ENCODE assay signal across 8 mouse cellular contexts in the genomic region with DNA sequence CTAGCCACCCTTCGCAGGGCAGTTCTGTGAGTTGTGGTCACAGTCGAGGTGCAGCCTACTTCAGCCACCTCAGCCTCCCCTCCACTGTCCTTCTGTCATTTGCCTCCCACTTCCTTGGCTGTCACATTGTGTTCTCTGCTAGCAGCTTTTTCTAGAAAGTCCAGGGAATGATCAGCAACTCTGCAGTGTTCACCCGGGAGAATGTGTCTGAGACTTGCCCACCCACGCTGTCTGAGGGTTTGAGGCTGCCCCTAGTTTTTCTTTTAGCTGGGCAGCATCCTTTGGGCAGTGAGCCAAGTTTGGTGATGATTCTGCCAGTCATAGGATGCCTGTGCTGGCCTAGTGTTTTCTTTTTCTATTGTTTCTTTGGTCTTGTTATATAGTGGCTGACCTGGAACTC. TPM values are rescaled to one million over a fixed set of nuclear protein-coding genes. Genes with fewer than 3 reads are reported as not detected.
DNase-seq lines count a peak whose midpoint lies in the region; ATAC-seq and TF ChIP-seq lines count a peak whose summit lies in the region.

No protein-coding gene starts in this region.

- DNase-seq in kidney, adult 2 months: no peak
- no peak for DNase-seq in kidney, postnatal 10 days
- DNase-seq in G1E (ENCODE audit: low spot score): no peak
- DNase-seq in urinary bladder, postnatal 36 days (ENCODE audit: low spot score in 2 of 2): no peak
- DNase-seq in thymus, postnatal 10 days (ENCODE audit: low spot score in 2 of 2): no peak

- ATAC-seq in G1E (ENCODE audit: extremely low read depth, insufficient number of reproducible peaks, low FRiP score, poor library complexity, severe bottlenecking): no peak
- ATAC-seq in limb, embryonic 12.5 days (ENCODE audit: insufficient number of reproducible peaks, insufficient read depth, low FRiP score, low TSS enrichment, low read depth): no peak
- ATAC-seq in stomach, embryonic 15.5 days (ENCODE audit: insufficient read depth, low FRiP score, low read depth): no peak

- H3K4me1 ChIP-seq in kidney, adult 2 months (ENCODE audit: control insufficient read depth, insufficient read depth, low read length): peaks cover 47% of the 10 kb centered on the region
- H3K4me1 ChIP-seq in G1E (ENCODE audit: insufficient read depth, low read depth, low read length): peaks cover 76% of the 10 kb centered on the region
- peaks cover 19% of the 10 kb centered on the region for H3K4me1 ChIP-seq in embryonic fibroblast, embryonic 13.5 days (ENCODE audit: control insufficient read depth, insufficient read depth, low read length)
- peaks cover 28% of the 10 kb centered on the region for H3K4me1 ChIP-seq in limb, embryonic 12.5 days (replicated peaks)
- peaks cover 41% of the 10 kb centered on the region for H3K4me1 ChIP-seq in stomach, embryonic 15.5 days

- H3K27ac ChIP-seq in kidney, adult 2 months (ENCODE audit: insufficient read depth, low read depth, low read length): peak overlapping the region; percentile 24; the same call in 1 of the 2 replicates
- H3K27ac ChIP-seq in embryonic fibroblast, embryonic 13.5 days (ENCODE audit: insufficient read depth, low read length): no peak overlapping the region
- no peak overlapping the region for H3K27ac ChIP-seq in limb, embryonic 12.5 days
- no peak overlapping the region for H3K27ac ChIP-seq in stomach, embryonic 15.5 days

- H3K9ac ChIP-seq in limb, embryonic 12.5 days (replicated peaks): peak overlapping the region; percentile 37; the same call in 1 of the 2 replicates
- no peak overlapping the region for H3K9ac ChIP-seq in stomach, embryonic 15.5 days

- H3K27me3 ChIP-seq in kidney, adult 2 months (replicated peaks; ENCODE audit: control insufficient read depth, insufficient read depth, low read length): no peaks in the 10 kb centered on the region
- no peaks in the 10 kb centered on the region for H3K27me3 ChIP-seq in G1E (ENCODE audit: insufficient read depth, low read length)
- no peaks in the 10 kb centered on the region for H3K27me3 ChIP-seq in limb, embryonic 12.5 days
- H3K27me3 ChIP-seq in stomach, embryonic 15.5 days (replicated peaks): no peaks in the 10 kb centered on the region

- no peaks in the 10 kb centered on the region for H3K36me3 ChIP-seq in kidney, adult 2 months (ENCODE audit: control insufficient read depth, insufficient read depth, low read length)
- peaks cover 57% of the 10 kb centered on the region for H3K36me3 ChIP-seq in G1E (replicated peaks)
- H3K36me3 ChIP-seq in limb, embryonic 12.5 days: no peaks in the 10 kb centered on the region
- H3K36me3 ChIP-seq in stomach, embryonic 15.5 days: no peaks in the 10 kb centered on the region

- 37% methylated on average over 4 of the region's 4 CpGs for WGBS in kidney, adult 2 months
- 78% methylated on average over 4 of the region's 4 CpGs for WGBS in limb, embryonic 12.5 days
- 68% methylated on average over 4 of the region's 4 CpGs for WGBS in stomach, embryonic 15.5 days

- H3K4me3 ChIP-seq in kidney, adult 2 months (ENCODE audit: insufficient read depth, low read depth, low read length): 0 out of 2 replicates have a peak overlapping the region, but pooled peaks have one; percentile 5
- H3K4me3 ChIP-seq in G1E (ENCODE audit: low read depth, low read length): peak overlapping the region; percentile 92; the same call in 1 of the 2 replicates
- H3K4me3 ChIP-seq in embryonic fibroblast, embryonic 13.5 days (ENCODE audit: insufficient read depth, low read length): peak overlapping the region; percentile 98
- H3K4me3 ChIP-seq in limb, embryonic 12.5 days (replicated peaks): peak overlapping the region; percentile 99; the same call in 1 of the 2 replicates
- H3K4me3 ChIP-seq in stomach, embryonic 15.5 days (replicated peaks): 0 out of 2 replicates have a peak overlapping the region, but pooled peaks have one; percentile 1

- TF ChIP-seq POLR2A in kidney, adult 2 months (IDR thresholded peaks at IDR 0.05; ENCODE audit: low read depth, low read length): no peak
- no peak for TF ChIP-seq POLR2A in embryonic fibroblast, embryonic 13.5 days (IDR thresholded peaks at IDR 0.05; ENCODE audit: low read depth, low read length)

- TF ChIP-seq CTCF in kidney, adult 2 months (conservative IDR thresholded peaks at IDR 0.05; ENCODE audit: insufficient read depth, insufficient read length, low read depth, low read length): no peak
- TF ChIP-seq CTCF in G1E (IDR thresholded peaks at IDR 0.05; ENCODE audit: low read depth, low read length): no peak
- no peak for TF ChIP-seq CTCF in embryonic fibroblast, embryonic 13.5 days (IDR thresholded peaks at IDR 0.05; ENCODE audit: borderline replicate concordance, insufficient read depth, low read length)

- H3K4me2 ChIP-seq in limb, embryonic 12.5 days: peak overlapping the region; percentile 97
- H3K4me2 ChIP-seq in stomach, embryonic 15.5 days: peak overlapping the region; percentile 84

- H3K9me3 ChIP-seq in G1E (replicated peaks): no peaks in the 10 kb centered on the region
- H3K9me3 ChIP-seq in limb, embryonic 12.5 days: no peaks in the 10 kb centered on the region
- H3K9me3 ChIP-seq in stomach, embryonic 15.5 days: no peaks in the 10 kb centered on the region

RNA-seq across cellular contexts. Expression of a gene that starts 2.0 kb away (rescaled TPM):
- 18.4 and 19.5 TPM in 2 replicates for polyA plus RNA-seq in kidney, adult 2 months (2012; rRNA removed)
- total RNA-seq in G1E (2014; fragmentation: Nextera tagmentation) (95.3 and 105 TPM in 2 replicates), G1E (2017) (8.7 and 9.0 TPM in 2 replicates)
- polyA plus RNA-seq in G1E (2012): 118 and 121 TPM in 2 replicates
- polyA plus RNA-seq in embryonic fibroblast, embryonic 13.5 days (2011; ENCODE audit: insufficient read length, low read depth, missing spikeins): 22.3 and 22.4 TPM in 2 replicates
- 21.8 and 22.8 TPM in 2 replicates for polyA plus RNA-seq in limb, embryonic 12.5 days (2016; fragmentation: Nextera tagmentation; extraction: Ambion mirVana)
- 17.3 and 17.4 TPM in 2 replicates for polyA plus RNA-seq in stomach, embryonic 15.5 days (2015; fragmentation: Nextera tagmentation; extraction: Ambion mirVana)

RNA-seq across cellular contexts. Expression of a gene that starts 14.9 kb away (rescaled TPM):
- 87.7 and 105 TPM in 2 replicates for polyA plus RNA-seq in kidney, adult 2 months (2012; rRNA removed)
- 121 and 133 TPM in 2 replicates for total RNA-seq in G1E (2014; fragmentation: Nextera tagmentation)
- total RNA-seq in G1E (2017): 72.3 and 88.3 TPM in 2 replicates
- polyA plus RNA-seq in G1E (2012): 37.4 and 39.4 TPM in 2 replicates
- polyA plus RNA-seq in embryonic fibroblast, embryonic 13.5 days (2011; ENCODE audit: insufficient read length, low read depth, missing spikeins): 116 and 155 TPM in 2 replicates
- 73.8 and 76.8 TPM in 2 replicates for polyA plus RNA-seq in limb, embryonic 12.5 days (2016; fragmentation: Nextera tagmentation; extraction: Ambion mirVana)
- 76.1 and 82.3 TPM in 2 replicates for polyA plus RNA-seq in stomach, embryonic 15.5 days (2015; fragmentation: Nextera tagmentation; extraction: Ambion mirVana)

RNA-seq across cellular contexts. Expression of a gene that starts 41.0 kb away (rescaled TPM):
- polyA plus RNA-seq in kidney, adult 2 months (2012; rRNA removed): 22.6 and 23.1 TPM in 2 replicates
- total RNA-seq in G1E (2014; fragmentation: Nextera tagmentation): 142 and 172 TPM in 2 replicates
- 8.7 and 9.9 TPM in 2 replicates for total RNA-seq in G1E (2017)
- 652 and 920 TPM in 2 replicates for polyA plus RNA-seq in G1E (2012)
- polyA plus RNA-seq in embryonic fibroblast, embryonic 13.5 days (2011; ENCODE audit: insufficient read length, low read depth, missing spikeins): 48.0 and 49.3 TPM in 2 replicates
- 63.0 and 72.8 TPM in 2 replicates for polyA plus RNA-seq in limb, embryonic 12.5 days (2016; fragmentation: Nextera tagmentation; extraction: Ambion mirVana)
- polyA plus RNA-seq in stomach, embryonic 15.5 days (2015; fragmentation: Nextera tagmentation; extraction: Ambion mirVana): 52.6 and 62.0 TPM in 2 replicates

RNA-seq across cellular contexts. Expression of a gene that starts 41.5 kb away (rescaled TPM):
- 36.9 and 39.3 TPM in 2 replicates for polyA plus RNA-seq in kidney, adult 2 months (2012; rRNA removed)
- total RNA-seq in G1E (2014; fragmentation: Nextera tagmentation) (122 and 192 TPM in 2 replicates), G1E (2017) (58.1 and 68.0 TPM in 2 replicates)
- 285 and 325 TPM in 2 replicates for polyA plus RNA-seq in G1E (2012)
- polyA plus RNA-seq in embryonic fibroblast, embryonic 13.5 days (2011; ENCODE audit: insufficient read length, low read depth, missing spikeins): 59.1 and 59.9 TPM in 2 replicates
- polyA plus RNA-seq in limb, embryonic 12.5 days (2016; fragmentation: Nextera tagmentation; extraction: Ambion mirVana): 132 and 144 TPM in 2 replicates
- polyA plus RNA-seq in stomach, embryonic 15.5 days (2015; fragmentation: Nextera tagmentation; extraction: Ambion mirVana): 117 and 118 TPM in 2 replicates

RNA-seq across cellular contexts. Expression of a gene that starts 48.1 kb away (rescaled TPM):
- polyA plus RNA-seq in kidney, adult 2 months (2012; rRNA removed): 0.17 and 0.23 TPM in 2 replicates
- total RNA-seq in G1E (2014; fragmentation: Nextera tagmentation): 1.7 and 1.8 TPM in 2 replicates
- total RNA-seq in G1E (2017): 0.17 and 0.27 TPM in 2 replicates
- 1.6 and 1.8 TPM in 2 replicates for polyA plus RNA-seq in G1E (2012)
- polyA plus RNA-seq in embryonic fibroblast, embryonic 13.5 days (2011; ENCODE audit: insufficient read length, low read depth, missing spikeins): not detected in 2 replicates
- polyA plus RNA-seq in limb, embryonic 12.5 days (2016; fragmentation: Nextera tagmentation; extraction: Ambion mirVana): not detected in 2 replicates
- not detected in 2 replicates for polyA plus RNA-seq in stomach, embryonic 15.5 days (2015; fragmentation: Nextera tagmentation; extraction: Ambion mirVana)

Comparison
In these comparisons a context has a peak if more than half of its experiments do, and no peak if none do; other contexts are left out.
1. H3K4me3 ChIP-seq: peak in every context shown above with its lines; median percentile 99 in limb, embryonic 12.5 days; 98 in embryonic fibroblast, embryonic 13.5 days; 92 in G1E; 5 in kidney, adult 2 months; 1 in stomach, embryonic 15.5 days.